Mouse (Mus musculus): ENCODE data around the gene 1810013L24Rik. TPM values are rescaled to one million over a fixed set of nuclear protein-coding genes. Genes with fewer than 3 reads are reported as not detected.
"Not testable (repeated sequence)": the region's sequence is repeated elsewhere in the genome, so short reads cannot be mapped to it uniquely, and the experiment has no call there.

The 1810013L24Rik gene
- polyA plus RNA-seq, 1 experiment from 2014 or later = 21.6 TPM

DNA sequence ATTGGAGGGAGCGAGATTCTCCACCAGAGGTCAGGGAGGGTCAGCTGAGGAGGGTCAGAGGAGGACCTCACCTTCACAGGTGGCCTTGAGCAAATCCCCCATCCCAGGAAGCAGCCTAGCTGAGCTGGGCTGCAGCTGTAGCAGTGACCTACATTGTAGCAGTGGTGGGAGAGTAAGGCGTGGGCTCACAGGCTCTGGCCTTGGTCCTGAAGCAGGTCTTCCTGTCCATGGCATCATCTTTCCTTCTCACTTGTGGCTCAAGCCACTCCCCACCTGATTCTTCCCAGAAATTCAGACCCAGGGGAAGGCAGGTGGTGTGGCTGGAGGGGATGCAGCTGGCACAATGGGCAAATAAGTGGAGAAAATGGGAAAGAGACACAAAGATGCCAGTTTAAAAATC, 76.2 kb downstream of the 1810013L24Rik start:
- not testable (repeated sequence) for H3K9ac ChIP-seq (ENCODE audit: low read length); H3K9me3 ChIP-seq (ENCODE audit: control insufficient read depth, low read length); H3K4me2 ChIP-seq; H3K27ac ChIP-seq (ENCODE audit: low read depth, low read length); ATAC-seq (ENCODE audit: low FRiP score); DNase-seq (ENCODE audit: low spot score, missing footprints); H3K27me3 ChIP-seq (ENCODE audit: control insufficient read depth, insufficient read depth, low read length); H3K4me1 ChIP-seq (ENCODE audit: control insufficient read depth, insufficient read depth, low read length); H3K4me3 ChIP-seq (ENCODE audit: low read depth, low read length); H3K36me3 ChIP-seq (ENCODE audit: control insufficient read depth, insufficient read depth, low read length)
- WGBS = 28% methylated on average over 2 of the region's 2 CpGs

Other genes starting within 250 kb of the 1810013L24Rik start
- 36.3 and 38.0 TPM in 2 replicates for gene Pmm2, start 192.4 kb upstream of the 1810013L24Rik start, polyA plus RNA-seq (2014; fragmentation: Nextera tagmentation; extraction: Ambion mirVana)
- 19.0 and 23.1 TPM in 2 replicates for gene Tmem186, start 192.4 kb upstream of the 1810013L24Rik start, polyA plus RNA-seq (2014; fragmentation: Nextera tagmentation; extraction: Ambion mirVana)
- gene Carhsp1, start 157.9 kb upstream of the 1810013L24Rik start, polyA plus RNA-seq (2014; fragmentation: Nextera tagmentation; extraction: Ambion mirVana) = 82.5 and 85.0 TPM in 2 replicates
- gene Gm5767, start 149.3 kb upstream of the 1810013L24Rik start, polyA plus RNA-seq (2014; fragmentation: Nextera tagmentation; extraction: Ambion mirVana) = not detected in 2 replicates
- gene Usp7, start 37.8 kb upstream of the 1810013L24Rik start, polyA plus RNA-seq (2014; fragmentation: Nextera tagmentation; extraction: Ambion mirVana) = 35.7 and 41.0 TPM in 2 replicates